Mouse (Mus musculus) stomach, postnatal 0 days (tissue): ENCODE data around the gene Tmem82.

Experiments
- CTCF ChIP-seq: IDR thresholded peaks from 2 replicates; pipeline ENCODE4 v1.5.1; 2016; ENCODE audit warnings: antibody characterized with exemption, low read depth, mild to moderate bottlenecking, moderate library complexity
- EP300 ChIP-seq: optimal IDR thresholded peaks from 2 replicates; pipeline ENCODE3; 2016; ENCODE audit warnings: antibody characterized with exemption

GRCm38 (mm10) chr4:141581051-141581450 is 37.4 kb downstream of the Tmem82 start:
- TF ChIP-seq CTCF (no peak), EP300 (no peak)
